Mouse (Mus musculus) 3134 (cell line): ENCODE measurements around the gene Sorcs1.

Source experiments
- DNase-seq: peaks from one replicate; pipeline ENCODE4 v3.0.0-alpha.2; 2011; ENCODE audit warnings: low spot score; ENCODE audit not compliant: insufficient read length; ENCODE audit errors: extremely low read depth

The Sorcs1 gene

DNA sequence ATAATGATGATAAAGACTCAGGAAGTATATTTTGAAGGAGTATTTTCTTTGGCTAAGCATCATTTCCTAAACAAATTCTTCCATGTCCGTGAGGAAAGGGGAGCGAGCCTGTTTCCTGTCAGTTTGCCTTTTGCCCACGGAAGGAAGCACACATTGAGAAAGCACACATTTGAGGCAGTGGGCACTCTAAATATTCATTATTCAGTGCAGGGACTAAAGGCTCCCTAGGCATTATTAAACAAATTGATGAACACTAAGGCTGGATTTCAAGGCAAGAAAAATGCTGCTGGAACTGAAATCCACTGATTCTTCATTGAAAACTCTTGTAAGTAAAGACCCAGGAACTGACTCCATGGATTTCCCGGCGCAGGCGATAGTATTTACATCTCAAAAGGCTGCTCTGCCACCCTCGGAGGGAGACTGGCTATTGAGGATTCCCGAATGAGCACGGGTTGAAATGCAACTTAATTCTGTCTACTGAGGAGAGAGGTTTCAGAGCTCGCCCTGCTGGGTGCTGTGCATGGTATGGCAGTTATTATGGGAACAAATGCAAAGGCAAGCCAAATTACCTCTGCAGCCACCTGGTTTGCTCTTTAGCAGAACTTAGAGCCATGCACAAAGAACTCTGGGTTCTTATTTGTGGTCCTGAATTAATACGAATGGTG is 238.1 kb downstream of the Sorcs1 start:
- no peak for DNase-seq

DNA sequence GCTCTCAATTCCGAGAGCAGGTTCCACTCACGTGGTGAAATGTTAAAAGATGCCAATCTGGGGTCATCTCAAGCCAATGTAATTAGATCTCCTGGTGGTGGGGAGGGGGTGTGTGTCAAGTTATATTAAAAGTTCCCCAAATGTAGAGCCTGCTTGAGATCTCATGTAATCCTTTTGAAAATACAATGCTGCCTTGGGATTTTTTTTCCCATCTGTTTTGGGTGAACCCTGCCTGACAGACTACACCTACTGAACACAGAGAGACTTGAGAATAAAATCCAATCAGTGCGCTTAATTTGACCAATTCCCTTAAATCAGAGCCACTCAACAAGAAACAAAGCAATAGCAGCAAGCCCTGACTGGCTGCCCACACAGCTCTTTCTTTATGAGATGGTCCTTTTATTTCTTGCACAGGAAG is 239.0 kb downstream of the Sorcs1 start:
- no peak for DNase-seq

GRCm38 (mm10) chr19:50422928-50423327 is 255.5 kb downstream of the Sorcs1 start:
- DNase-seq, result no peak

DNA sequence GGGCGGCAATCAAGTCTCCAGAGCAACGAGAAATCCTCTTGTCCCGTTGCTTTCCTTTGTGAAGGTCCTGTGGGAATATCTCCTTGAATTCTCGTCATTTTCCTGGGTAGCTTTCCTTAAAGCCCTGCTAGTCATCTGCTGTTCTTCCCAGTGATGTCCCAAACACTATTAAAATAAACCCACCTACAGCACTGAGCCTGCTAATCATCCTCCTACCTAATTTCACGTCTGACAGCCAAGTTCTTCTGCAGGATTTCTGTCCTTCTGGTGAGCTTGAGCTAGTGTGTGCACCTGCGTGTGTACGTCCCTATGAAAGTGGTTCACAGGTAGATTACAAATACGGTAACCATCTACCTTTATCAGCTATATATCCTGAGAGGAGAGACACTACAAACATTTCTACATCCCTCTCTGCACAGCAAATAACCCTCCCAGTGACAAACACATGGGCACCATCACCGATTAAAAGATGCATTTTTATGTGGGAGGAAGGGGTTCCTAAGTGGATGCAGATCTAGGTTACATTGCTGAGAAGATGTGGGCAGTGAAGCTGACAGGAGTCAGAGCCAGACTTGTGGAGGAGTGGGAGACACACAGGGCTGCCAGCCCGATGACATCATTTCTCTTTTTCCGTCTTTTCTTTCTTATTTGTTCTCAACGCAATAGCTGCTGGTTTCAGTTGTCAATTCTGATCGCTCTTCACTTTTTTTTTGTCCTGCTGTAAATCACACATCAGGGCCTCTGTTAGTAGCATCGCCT is 259.3 kb downstream of the Sorcs1 start:
- no peak for DNase-seq

GRCm38 (mm10) chr19:50410561-50410960 is 267.9 kb downstream of the Sorcs1 start:
- DNase-seq, result no peak

GRCm38 (mm10) chr19:50398341-50398740 is 280.1 kb downstream of the Sorcs1 start:
- no peak for DNase-seq

DNA sequence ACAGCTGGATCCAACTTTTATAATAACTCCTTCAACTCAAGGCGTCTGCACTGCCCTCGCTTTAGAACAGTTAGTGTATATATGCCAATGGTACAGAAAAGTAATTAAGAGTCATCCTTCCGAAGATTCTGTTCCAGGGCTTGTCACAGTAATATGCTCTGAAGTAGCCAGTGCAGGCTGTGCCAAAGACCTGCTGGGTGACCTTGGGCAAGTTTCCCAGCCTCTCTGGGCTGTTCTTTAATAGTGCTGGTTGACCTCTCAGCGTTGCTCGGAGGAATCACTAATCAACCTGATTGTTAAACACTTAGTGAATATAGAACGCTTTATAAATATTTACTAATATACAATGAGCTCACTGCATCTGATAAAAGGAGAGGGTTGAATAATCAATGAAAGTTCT is 282.7 kb downstream of the Sorcs1 start:
- no peak for DNase-seq

DNA sequence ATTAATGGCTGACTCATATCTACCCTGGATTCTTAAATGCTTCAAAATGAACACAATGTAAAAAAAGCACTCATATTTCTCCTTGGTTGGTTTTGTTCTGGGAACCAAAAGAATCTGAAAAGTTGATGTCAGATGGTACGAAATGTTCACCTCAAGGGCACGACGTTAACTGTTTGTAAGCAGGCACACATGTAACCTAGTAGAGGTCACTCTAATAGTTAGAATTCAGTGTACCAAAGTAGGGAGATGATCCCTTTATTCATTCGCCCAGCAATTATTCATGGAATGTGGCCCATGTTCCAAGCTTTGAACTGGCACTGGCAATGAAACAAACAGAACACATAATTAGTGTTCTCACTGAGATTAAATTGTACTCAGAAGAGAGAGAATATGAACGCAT is 284.3 kb downstream of the Sorcs1 start:
- no peak for DNase-seq

GRCm38 (mm10) chr19:50389925-50390552 is 288.4 kb downstream of the Sorcs1 start:
- no peak for DNase-seq

GRCm38 (mm10) chr19:50378901-50379300 is 299.5 kb downstream of the Sorcs1 start:
- no peak for DNase-seq

DNA sequence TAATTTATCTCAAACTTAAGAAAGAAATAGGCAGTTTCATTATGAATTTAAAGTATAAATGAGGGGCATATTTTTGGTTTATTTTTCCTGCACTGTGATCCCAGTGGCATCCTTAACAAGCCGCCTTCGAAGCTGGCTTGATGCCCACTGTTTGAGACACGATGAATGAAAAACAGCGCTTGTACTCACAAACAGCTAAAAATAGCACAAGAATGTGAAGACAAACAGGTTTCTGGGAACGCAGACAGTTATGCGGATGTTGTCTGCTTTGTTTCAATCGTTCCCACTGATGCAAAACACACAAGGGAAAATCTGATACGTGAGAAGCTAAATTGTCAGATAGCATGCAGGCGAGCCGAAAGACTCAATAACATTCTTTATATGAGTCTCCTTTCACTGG is 303.7 kb downstream of the Sorcs1 start:
- DNase-seq, result no peak

- DNase-seq, result no peak
These were observed 312.0 kb downstream of the Sorcs1 start for GRCm38 (mm10) chr19:50366446-50366845.

DNA sequence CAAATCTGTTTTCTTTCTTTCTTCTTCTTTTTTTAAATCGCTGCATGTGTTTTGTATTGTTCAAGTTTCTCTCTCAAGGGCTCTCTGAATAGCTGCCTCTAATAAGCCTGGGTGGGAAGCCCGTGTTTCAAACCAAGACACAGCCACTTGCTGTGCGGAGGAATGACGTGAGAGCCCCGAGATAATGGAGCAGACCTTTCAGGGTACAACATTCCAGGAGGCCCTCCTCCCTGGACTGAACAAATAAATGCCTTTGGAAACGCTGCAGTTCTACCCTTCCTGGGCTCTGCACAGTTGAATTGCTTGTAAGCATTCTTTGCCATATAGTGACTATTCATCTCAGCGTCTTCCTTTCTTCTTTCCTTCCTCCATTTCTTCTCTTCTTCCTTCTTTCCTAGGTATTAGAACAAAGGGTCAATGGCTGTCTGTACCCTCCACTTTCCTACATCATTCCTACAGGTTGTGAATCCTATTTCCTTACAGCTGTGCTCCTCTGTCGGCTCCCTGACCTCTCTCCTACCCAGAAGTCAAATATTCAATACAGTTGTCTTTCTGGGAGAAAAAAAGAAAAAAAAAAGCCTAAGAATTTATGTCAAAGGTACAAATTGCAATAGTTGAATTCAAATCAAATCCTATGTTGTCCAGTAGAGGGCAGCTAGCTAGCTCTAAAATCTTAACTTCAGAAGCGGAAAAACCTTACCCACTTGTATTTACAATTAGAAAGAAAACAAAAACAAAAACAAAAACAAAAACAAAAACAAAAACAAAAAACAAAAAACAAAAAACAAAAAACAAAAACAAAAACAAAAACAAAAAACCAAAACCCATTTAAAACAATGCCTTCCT is 315.6 kb downstream of the Sorcs1 start:
- DNase-seq, result no peak

- no peak for DNase-seq
These were observed 319.9 kb downstream of the Sorcs1 start for GRCm38 (mm10) chr19:50358561-50358960.

- DNase-seq, result no peak
These were observed 339.2 kb downstream of the Sorcs1 start for GRCm38 (mm10) chr19:50339211-50339610.

GRCm38 (mm10) chr19:50336751-50337150 is 341.7 kb downstream of the Sorcs1 start:
- no peak for DNase-seq

- no peak for DNase-seq
These were observed 347.3 kb downstream of the Sorcs1 start for GRCm38 (mm10) chr19:50331136-50331535.

- no peak for DNase-seq
These were observed 350.6 kb downstream of the Sorcs1 start for GRCm38 (mm10) chr19:50327804-50328203.

DNA sequence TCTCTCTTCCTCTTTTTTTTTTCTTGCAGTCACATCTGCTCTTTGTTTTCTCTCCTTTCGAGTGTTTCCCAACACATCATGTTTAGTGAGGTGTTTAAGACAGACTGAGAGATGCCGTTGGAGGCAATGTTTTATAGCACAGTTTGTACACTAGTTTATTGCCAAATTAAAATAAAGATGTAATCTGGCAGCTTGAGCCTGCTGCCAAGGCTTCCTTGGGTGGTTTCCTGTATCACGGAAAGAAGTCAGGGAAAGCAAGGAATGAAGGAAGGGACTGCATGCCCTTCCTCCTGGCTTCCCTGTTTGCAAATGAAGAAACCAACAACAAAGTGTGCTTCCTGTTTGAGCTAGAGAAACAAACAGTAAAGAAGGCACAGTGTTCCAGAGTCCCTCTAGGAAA is 352.3 kb downstream of the Sorcs1 start:
- DNase-seq, result no peak

GRCm38 (mm10) chr19:50325686-50326085 is 352.8 kb downstream of the Sorcs1 start:
- no peak for DNase-seq

DNA sequence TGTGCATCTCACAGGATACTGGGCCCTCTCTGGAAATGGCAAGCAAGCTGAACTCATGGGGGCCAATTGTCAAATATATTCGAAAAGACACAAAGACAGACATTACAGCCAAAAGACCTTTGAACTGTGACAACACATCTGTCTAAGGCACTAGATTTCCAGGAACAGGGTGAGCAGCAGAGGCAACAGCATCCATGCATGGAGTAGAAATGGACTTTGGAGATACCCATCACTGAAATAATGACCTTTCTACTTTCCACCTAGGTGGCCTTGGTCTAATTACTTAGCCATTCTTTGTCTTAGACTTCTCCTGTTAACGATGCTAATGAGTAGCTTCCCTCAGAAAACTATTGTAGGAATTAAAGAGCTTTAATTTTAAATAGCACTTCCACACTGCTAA is 371.4 kb downstream of the Sorcs1 start:
- DNase-seq, result no peak
